Mouse (Mus musculus) WW6 (cell line): Measurements from ENCODE around the gene Cox15.
A peak's percentile ranks its signal among the peaks of the same experiment; 100 is the strongest.

ENCODE experiments used
- DNase-seq: peaks from one replicate; pipeline ENCODE4 v3.0.0-alpha.2; 2013; ENCODE audit warnings: low read depth, low spot score

The Cox15 gene

DNA sequence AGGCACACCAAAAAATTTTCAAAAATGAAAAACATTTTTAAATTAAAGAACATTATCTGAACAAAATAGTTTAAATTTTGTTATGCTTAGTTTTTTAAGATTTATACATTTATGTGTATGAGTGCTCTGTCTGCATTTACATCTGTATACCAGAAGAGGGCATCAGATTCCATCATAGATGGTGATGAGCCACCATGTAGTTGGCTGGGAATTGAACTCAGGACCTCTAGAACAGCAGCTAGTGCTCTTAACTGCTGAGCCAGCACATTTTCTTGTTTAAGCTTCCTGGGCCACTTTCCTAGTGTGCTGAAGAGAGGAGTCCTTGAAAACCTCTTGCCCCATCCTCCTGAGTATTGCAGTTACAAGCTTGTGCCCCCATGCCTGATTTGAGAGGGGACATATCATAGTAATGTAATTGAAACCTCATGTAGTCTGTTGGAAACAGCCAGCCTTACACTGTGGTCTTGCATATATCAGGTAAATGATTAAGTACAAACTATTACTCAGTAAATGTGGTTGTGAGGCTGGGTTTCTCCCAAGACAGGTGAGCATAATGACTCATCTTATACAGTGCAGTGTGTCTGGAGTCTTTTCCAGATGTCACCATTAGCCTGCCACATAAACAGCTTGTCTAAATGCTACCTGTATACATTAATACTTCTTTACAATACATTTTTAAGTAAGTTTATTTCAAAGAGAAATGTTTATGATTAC, 8.9 kb upstream of the Cox15 start:
- DNase-seq = no peak

DNA sequence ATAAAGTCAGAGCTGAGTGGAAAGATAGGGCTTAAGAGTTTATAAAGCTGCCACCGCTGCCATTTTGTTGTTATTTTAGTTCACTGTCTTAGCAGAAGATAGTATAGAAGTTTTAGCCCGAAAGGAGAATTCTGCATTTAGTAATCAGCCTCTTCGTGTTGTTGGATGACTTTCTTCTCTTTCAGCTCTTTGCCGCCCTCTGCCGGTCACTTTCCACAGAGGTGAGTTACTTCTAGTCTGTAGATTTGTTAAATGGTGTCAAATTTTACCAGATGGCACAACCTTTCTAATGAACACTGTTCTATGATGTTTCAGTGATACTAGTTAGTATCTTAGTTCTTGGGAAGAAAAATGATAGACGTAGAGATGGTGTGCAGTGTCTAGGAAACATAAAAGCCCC, 7.7 kb upstream of the Cox15 start:
- DNase-seq = peak; percentile 48

DNA sequence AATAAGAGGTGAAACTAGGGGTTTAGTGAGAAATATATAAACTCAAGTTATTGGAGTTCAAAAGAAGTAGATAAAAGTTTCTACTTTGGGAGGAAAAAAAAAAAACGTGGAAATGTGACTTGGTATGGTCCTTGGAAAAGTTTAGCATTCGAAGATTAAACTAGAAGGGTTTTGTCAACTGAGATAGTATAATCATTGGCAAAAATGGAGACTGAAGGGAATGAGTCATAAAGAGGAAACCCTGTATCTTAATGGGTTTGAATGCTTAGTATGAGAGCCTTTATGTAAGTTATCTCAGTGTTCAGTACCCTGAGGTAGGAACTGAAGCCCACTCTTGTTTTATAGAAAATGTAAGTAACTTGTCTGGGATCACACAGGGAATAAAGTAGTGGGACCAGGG, 2.1 kb upstream of the Cox15 start:
- DNase-seq = no peak

DNA sequence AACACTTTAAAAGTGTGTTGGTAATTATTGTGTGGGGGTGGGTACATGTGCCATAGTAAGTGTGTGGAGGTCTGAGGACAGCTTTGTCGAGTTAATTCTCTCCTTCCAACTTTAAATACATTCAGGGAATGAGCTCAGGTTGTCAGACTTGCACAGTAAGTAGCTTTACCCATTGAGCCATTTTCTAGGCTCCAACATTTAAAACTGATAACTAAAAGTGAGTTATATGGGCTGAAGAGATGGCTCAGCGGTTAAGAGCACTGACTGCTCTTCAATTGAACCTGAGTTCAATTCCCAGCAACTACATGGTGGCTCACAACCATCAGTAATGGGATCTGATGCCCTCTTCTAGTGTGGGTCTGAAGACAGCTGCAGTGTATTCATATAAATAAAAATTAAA, 1.4 kb upstream of the Cox15 start:
- DNase-seq = no peak

DNA sequence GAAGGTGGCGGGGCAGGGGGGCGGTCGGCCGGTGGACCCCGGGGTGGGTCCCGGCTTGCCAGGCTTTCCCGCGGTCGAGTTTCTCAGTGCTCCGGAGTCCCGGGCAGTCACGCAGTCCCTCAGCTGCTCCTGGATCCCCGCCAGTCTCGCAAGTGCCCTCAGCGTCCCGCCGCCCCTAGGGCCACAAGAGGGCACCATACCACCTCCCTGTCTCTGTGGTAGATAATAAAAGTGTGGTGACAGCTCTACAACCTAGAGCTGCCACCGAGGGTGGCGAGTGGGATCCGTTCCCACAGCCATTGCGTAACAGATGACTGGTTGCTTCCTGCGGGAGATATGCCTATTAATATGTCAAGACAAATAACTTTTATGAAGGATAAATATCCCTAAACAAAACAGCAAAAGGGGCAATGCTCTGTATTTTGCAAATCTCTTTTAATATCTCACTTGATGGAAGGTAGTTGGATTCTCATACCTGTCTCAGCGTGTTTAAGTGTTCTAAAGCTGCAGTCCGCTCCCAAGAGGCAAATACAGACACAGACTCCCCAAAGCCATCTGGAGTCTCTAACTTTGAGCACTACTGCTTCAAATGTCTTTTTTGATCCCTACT, 531 bp upstream of the Cox15 start:
- DNase-seq = peak; percentile 55

DNA sequence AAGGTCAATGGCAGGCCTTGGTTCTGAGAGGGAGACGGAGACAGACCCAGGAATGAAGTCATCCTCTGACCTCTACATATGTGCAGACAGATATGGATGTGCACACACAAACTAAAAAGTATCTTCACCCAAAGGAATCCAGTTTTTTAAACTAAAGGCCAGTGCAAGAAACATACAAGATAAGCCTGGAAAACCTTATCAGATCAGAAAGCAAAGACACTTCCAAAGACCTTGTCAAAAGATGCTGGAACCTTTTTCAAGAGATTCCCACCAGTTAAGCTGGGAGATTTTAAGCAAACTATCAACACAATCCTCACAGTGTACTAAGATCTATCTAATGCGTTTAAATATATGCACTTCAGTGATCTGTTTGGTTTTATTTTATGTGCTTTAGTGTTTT, 2.8 kb downstream of the Cox15 start:
- DNase-seq = no peak

DNA sequence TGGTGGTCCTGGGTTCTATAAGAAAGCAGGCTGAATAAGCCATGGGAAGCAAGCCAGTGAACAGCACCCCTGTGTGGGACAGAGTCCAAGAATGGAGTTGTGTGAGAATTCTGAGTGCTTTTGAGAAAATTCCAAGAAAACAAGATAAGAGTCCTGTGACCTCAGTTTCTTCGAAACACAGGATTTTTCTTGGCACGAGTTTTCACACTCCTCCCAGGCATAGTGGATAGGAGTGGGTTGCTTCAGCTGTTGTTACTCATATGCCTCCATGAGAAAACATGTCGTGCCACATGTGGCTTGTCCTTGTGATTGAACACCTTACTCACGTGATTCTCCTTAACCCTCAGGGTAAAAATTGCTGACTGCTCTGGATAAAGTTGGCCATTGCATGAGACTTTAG, 4.9 kb downstream of the Cox15 start:
- no peak for DNase-seq

DNA sequence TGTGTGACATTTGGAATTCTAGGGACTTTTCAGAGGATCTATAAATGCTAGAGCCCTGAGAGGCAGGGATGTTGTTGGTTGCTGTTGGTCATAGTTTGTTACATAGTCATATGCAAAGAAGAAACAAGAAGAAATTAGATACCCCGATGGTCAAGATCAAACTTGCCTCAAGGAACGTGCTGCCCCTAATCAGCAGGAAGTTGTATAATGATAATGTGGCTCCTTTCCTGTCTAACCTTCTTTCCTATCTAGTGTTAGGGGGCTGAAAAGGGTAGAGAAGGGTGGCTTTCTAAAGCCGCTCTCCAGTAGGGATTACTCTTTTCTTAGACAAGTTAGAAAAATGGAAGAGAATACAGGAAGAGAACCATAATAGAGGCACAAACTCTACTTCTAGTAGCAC, 7.1 kb downstream of the Cox15 start:
- no peak for DNase-seq

DNA sequence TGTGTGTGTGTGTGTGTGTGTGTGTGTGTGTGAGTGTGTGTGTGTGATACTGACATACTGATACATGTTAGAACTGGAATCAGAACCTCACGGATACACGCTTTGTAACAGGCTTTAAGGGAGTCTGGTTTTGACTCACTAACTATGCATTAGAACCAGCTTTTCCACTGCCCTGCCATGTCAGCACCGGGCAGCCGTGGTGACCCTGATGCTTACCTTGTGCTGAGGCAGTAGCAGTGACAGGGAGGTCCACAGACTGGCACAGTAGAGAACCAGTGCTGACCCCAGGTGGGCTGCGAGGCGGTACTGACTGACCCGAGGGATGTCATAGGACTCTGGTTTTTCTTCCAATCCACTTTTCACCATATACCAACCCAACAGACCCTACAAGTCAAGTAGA, 9.4 kb downstream of the Cox15 start:
- DNase-seq = no peak

DNA sequence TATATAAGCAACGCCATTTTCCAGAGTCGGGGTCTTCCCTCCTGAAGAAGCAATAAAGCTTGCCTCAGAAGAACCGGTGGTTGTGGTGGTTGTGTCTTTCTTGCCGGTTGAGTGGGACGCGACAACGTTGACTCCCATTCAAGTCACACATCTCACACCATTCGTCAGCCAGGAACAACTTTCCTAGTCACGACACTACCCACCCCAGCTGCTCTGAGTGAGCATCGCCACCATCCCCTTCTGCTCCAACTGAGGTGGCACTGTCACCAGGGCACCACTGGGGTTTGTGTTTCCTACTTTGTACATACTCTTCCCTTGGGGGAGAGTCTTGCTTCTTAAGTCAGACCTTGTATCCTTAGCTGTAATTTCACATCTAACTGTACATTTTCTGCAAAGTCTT, 14.4 kb downstream of the Cox15 start:
- DNase-seq = no peak

DNA sequence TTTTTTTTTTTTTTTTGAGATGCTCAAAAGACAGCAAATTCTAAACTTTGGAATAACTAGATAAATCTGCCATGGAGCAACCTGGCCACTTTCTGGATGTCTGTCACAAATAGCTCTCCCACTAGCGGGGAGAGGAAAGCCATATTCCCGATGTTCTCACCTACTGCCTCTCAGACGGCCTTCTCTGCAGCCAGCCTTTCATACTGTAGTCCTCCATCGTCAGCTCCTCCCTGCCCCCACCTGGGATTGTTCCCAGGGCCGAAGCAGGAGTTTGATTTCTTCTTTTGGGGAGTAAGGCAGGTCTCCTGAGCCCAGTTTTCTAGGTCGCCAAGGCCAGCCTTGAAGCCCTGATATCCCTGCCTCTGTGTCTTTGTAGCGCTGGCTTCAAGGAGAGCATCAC, 21.6 kb downstream of the Cox15 start:
- DNase-seq = no peak

DNA sequence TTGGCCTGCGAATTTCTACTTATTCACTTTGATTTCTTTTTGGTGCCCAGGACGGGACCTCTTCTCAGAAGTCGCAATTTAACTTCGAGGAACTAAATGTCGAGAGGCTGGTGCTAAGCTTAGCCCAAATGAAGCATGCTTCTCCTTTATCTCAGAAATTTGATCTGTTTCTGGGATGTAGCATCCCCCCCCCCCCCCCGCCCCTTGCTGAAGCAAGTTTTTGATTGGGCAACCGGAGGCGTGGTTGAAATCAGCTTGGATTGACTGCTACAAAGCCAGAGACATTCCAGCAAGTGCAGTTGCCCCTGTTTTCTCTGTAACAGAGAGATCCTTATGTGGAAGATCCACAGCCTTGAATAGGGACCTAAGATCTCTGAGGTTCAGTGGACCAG, 22.8 kb downstream of the Cox15 start:
- DNase-seq = no peak

DNA sequence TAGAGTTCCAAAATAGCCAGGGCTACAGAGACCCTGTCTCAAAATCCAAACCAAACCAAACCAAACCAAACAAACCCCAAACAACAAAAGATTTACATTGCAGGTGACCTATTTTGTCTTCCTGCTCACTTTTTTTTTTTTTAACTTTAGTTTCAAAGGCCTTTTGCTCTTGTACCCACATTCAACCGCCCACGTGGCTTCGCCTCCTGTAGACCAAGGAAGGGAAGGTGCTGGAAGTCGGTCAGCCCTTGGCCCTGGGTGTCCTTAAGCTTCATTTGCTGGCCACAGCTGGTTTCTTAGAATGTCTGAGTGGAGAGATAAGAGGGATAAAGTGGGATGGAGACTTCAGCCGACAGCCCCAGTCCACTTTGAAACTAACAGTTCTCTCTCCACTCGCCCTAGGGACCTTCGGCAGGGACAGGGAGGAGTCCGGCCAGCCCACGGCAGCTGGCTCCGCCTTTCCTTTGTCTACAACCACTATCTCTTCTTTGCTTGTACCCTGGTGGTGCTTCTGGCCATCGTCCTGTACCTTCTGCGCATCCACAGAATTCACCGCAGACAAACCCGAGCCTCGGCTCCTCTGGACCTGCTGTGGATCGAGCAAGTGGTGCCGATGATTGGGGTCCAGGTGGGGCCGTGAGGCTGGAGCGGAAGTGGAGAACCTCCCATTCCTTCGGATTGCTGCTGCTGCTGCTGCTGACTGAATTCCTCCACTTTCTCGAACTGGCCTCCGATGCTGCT, 23.3 kb downstream of the Cox15 start:
- no peak for DNase-seq

DNA sequence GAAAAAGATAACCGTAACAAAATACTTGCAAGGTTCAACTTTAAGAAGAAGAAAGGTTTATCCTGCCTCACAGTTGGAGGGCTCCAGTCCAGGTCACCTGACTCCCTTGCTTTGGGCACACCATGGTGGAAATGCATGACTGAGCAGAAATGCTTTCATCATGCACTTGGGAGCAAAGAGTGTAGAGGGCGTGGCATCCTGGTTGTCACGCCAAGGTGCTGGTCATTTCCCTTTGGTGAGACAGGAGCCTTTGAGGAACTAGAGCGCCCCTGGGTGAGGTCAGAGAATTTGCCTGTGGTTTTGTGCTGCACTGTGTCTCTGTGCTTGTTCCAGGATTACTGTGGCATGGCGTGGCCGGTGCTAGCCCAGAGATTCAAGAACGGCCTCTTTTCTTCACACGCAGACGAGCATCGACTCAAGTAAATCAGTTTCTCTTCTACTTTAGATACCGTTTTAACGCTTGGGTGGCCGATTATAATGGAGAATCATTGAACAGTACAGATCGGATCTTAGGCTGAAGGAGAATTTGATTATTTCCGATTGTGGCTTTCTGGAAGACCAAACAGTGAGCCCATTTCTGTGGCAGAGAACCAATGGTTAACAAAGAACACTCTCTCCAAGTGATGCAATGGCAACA, 26.2 kb downstream of the Cox15 start:
- no peak for DNase-seq

DNA sequence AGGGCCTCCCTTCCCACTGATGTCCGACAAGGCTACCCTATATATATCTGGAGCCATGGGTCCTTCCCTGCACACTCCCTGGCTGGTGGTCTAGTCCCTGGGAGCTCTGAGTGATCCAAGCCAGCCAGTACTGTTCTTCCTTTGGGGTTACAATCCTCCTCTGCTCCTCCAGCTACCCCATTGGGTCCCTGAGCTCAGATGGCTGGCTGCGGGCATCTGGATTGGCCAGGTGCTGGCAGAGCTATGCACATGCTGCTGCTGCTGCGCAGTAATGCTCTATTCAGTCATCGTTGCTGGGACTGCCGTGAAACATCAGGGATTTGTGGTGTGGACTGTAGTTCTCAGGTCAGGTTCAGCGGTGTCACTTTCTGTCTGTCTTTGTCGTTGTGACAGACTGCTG, 28.0 kb downstream of the Cox15 start:
- no peak for DNase-seq

DNA sequence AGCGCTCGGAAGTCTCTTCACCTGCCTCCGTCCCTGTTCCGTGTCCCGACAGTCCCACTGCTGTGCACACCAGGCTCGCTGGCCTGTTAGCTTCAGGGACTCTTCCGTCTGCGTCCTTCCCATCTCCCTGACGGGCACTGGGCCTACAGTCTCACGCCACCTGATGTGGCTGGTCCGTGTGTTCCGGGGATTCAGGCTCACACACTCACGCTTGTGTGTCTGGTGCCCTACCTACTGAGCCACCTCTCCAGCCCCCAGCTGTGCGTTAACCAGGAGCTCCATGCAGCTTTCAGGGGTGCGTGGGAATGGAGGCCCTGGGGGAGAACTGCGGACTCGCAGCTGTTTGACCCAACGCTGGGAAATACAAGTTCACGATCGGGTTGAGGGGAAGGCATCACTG, 28.6 kb downstream of the Cox15 start:
- DNase-seq = no peak

DNA sequence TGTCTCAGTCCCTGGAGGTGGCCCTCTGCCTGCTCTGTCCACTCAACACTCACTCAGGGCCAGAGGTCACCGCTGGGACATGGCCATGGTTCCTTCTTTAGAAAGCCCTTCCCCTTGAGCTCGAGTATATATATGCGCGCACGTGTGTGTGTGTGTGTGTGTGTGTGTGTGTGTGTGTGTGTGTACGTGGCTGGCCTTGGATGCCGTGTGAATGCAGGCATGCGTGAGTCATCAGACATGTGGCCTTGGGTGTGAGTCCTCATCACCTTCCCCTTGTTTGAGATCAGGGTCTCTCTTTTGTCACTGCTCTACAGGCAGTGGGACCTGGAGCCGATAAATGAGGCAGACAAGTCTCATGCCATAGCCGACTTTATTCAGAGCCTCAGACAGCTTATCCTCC, 29.3 kb downstream of the Cox15 start:
- DNase-seq = no peak

DNA sequence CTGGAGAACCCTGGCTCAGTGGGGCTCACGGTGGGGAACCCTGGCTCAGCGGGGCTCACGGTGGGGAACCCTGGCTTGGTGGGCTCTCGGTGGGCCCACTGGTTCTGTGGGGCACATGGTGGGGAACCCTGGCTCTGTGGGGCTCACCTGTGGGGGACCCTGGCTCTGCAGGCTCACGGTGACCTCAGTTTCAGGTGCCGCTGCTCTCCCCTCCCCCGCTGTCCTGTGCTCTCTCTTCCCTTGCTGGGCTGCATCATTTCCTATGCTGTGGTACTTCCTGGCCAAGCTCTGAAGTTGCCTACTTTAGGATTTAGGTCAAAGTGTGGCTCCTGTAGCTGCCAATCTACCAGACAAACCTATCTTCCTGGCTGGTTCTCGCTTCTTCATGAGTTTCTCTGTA, 29.9 kb downstream of the Cox15 start:
- no peak for DNase-seq

DNA sequence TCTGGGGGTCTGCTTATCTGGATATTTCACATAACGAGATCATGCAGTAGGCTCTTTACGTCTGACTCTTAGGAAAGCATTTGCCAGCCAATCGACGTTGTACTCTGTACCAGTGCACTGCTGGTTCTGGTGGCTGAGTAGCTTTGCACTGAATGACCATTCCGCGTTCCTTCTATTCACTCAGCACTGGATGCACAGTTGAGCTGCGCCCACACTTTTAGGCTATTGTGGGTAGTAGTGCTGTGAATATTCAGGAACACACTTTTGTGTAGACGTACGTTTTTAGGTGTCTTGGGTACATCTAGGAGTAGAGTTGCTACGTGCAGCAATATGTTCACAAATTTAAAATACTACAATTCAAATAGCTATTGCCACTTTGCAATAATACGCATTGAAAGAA, 32.7 kb downstream of the Cox15 start:
- DNase-seq = no peak

DNA sequence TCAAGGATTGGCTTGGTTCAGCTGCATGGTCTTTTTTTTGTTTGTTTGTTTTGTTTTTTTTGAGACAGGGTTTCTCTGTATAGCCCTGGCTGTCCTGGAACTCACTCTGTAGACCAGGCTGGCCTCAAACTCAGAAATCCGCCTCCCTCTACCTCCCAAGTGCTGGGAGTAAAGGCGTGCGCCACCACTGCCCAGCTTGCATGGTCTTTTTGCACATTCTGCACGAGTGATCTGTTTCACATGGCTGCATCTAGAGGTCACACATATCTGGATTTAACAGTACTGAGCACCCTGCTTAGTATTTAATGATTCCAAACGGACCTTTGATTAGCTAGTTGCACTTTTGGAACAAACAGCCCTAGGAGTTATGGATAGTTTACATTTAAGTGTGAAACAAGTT, 40.8 kb downstream of the Cox15 start:
- DNase-seq = no peak

DNA sequence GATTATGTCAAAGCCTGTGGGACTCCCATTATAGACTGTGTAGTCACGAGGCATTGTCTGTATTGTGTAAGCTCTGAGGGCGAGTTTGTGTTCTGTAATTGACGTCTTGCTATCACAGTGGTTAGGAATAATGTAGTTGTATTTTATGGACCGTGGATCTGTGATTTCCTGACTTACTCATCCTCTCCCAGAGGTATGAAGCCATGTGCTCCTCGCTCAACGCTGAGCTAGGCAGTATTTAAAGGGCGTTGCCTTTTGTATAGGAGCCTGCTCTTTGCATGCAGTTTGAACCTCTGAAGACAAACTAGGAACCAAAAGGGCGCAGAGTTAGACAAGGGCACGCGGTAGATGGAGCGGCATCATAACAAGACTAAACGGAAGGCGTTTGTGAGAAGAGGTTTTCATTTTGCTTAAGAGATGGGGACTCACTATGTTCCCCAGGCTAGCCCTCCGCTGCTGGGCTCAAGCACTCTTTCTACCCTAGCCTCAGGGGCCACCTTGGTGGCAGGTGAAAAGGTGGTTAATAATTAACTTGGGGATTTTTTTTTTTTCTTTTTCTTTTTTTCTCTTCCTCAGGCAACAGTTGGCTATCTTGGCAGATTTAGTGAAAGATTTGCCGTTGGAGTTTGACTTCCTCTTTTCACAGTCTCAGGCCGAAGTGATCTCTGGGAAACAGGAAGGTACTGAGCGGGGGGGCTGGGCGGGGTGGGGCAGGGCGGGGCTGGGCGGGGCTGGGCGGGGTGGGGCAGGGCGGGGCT, 41.5 kb downstream of the Cox15 start:
- no peak for DNase-seq

DNA sequence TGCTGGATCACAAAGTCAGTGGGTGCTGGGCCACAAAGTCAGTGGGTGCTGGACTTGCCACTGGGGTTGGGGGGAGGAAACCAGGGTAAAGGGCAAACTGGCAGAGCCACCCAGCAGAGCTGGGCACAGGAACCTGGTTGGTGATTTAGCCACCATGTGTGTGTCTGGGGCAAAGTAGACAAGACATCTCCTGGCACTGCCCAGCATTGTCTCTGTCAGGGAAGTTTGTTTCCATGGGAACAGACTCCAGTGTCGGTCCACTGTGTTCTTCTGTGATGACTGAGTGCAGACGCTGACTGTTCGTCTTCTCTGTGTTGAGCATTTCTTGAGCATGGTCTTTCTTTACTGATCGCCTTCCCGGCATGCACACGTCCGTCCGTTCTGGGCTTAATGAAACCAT, 43.5 kb downstream of the Cox15 start:
- DNase-seq = no peak
